Mouse (Mus musculus) MEL (cell line): ENCODE results near the gene Mmrn1. TPM values are rescaled to one million over a fixed set of nuclear protein-coding genes. Genes with fewer than 3 reads are reported as not detected.
A peak's percentile ranks its signal among the peaks of the same experiment; 100 is the strongest.

Experiments used
- DNase-seq: peaks from one replicate; pipeline ENCODE4 v3.0.0; 2011; ENCODE audit warnings: low read depth, low spot score
- H3K27ac ChIP-seq: 2 replicates; pipeline ENCODE4 v1.5.1; 2012; ENCODE audit warnings: low read depth, mild to moderate bottlenecking, control low read depth, low read length, moderate library complexity; ENCODE audit not compliant: control insufficient read depth
- H3K27me3 ChIP-seq, 2 experiments: fragments of 150-350 bp in 1 of 2; sonication (generic) in 1 of 2; 2 replicates each; pipeline ENCODE4 v1.6.1; 2012; ENCODE audit warnings: low read length in 2 of 2, mild to moderate bottlenecking in 2 of 2, improper control_type of control experiment in 1 of 2, moderate library complexity in 1 of 2; ENCODE audit not compliant: insufficient read depth in 2 of 2, control insufficient read depth in 1 of 2
- H3K36me3 ChIP-seq, 2 experiments: 2 replicates each; pipeline ENCODE4 v1.6.1; 2012 to 2014; ENCODE audit warnings: low read length in 2 of 2, improper control_type of control experiment in 1 of 2, inconsistent platforms in 1 of 2, mild to moderate bottlenecking in 1 of 2; ENCODE audit not compliant: insufficient read depth in 2 of 2, control insufficient read depth in 1 of 2
- H3K4me1 ChIP-seq, 2 experiments: fragments of 150-350 bp in 1 of 2; sonication (generic) in 1 of 2; 2 replicates each; pipeline ENCODE4 v1.6.1; 2012; ENCODE audit warnings: low read length in 2 of 2, improper control_type of control experiment in 1 of 2, mild to moderate bottlenecking in 1 of 2; ENCODE audit not compliant: insufficient read depth in 2 of 2, control insufficient read depth in 1 of 2
- H3K4me3 ChIP-seq, 2 experiments: fragments of 150-350 bp in 1 of 2; sonication (generic) in 1 of 2; 2 replicates each; pipeline ENCODE4 v1.5.1; 2012; ENCODE audit warnings: low read depth in 2 of 2, low read length in 2 of 2, mild to moderate bottlenecking in 2 of 2, moderate library complexity in 2 of 2, control low read depth in 1 of 2, improper control_type of control experiment in 1 of 2; ENCODE audit not compliant: control insufficient read depth in 1 of 2, insufficient read depth in 1 of 2
- H3K79me2 ChIP-seq: 2 replicates; pipeline ENCODE4 v1.6.1; 2012; ENCODE audit warnings: mild to moderate bottlenecking, low read length, moderate library complexity; ENCODE audit not compliant: control insufficient read depth, poor library complexity, insufficient read depth
- H3K9ac ChIP-seq: 2 replicates; pipeline ENCODE4 v1.6.1; 2012; ENCODE audit warnings: low read depth, mild to moderate bottlenecking, control low read depth, low read length, moderate library complexity; ENCODE audit not compliant: control insufficient read depth, poor library complexity, severe bottlenecking
- H3K9me3 ChIP-seq: fragments of 150-350 bp; sonication (generic); replicated peaks from 2 replicates; pipeline ENCODE4 v1.6.1; 2012; ENCODE audit warnings: mild to moderate bottlenecking, low read length, improper control_type of control experiment, moderate library complexity; ENCODE audit not compliant: insufficient read depth
- BHLHE40 ChIP-seq: IDR thresholded peaks from 2 replicates; pipeline ENCODE4 v1.6.1; 2012; ENCODE audit warnings: low read depth, mild to moderate bottlenecking, inconsistent platforms, low read length, improper control_type of control experiment, borderline replicate concordance
- CHD2 ChIP-seq: IDR thresholded peaks from 2 replicates; pipeline ENCODE4 v1.6.1; 2011; ENCODE audit warnings: low read length, improper control_type of control experiment
- CTCF ChIP-seq, 3 experiments: IDR thresholded peaks in 2 of 3; conservative IDR thresholded peaks in 1 of 3; 2 replicates each; pipeline ENCODE4 v1.5.1; 2011 to 2012; ENCODE audit warnings: low read length in 3 of 3, low read depth in 2 of 3, mild to moderate bottlenecking in 2 of 3, improper control_type of control experiment in 1 of 3, inconsistent platforms in 1 of 3, mixed read lengths in 1 of 3, moderate library complexity in 1 of 3; ENCODE audit not compliant: control insufficient read depth in 1 of 3, insufficient read depth in 1 of 3, poor library complexity in 1 of 3, severe bottlenecking in 1 of 3
- E2F4 ChIP-seq: IDR thresholded peaks from 2 replicates; pipeline ENCODE4 v1.6.1; 2011; ENCODE audit warnings: low read depth, low read length, improper control_type of control experiment, borderline replicate concordance
- ELF1 ChIP-seq: IDR thresholded peaks from 2 replicates; pipeline ENCODE4 v1.6.1; 2014; ENCODE audit warnings: low read depth, mild to moderate bottlenecking, inconsistent platforms, low read length, improper control_type of control experiment, moderate library complexity
- EP300 ChIP-seq, 2 experiments: IDR thresholded peaks; 2 replicates each; pipeline ENCODE4 v1.6.1; 2011; ENCODE audit warnings: improper control_type of control experiment in 2 of 2, low read length in 2 of 2, low read depth in 1 of 2, mild to moderate bottlenecking in 1 of 2
- HCFC1 ChIP-seq: IDR thresholded peaks from 2 replicates; pipeline ENCODE4 v1.6.1; 2012; ENCODE audit warnings: low read depth, mild to moderate bottlenecking, inconsistent platforms, low read length, improper control_type of control experiment, moderate library complexity
- MAX ChIP-seq: IDR thresholded peaks from 2 replicates; pipeline ENCODE4 v1.6.1; 2011; ENCODE audit warnings: low read length, improper control_type of control experiment
- MAZ ChIP-seq: IDR thresholded peaks from 2 replicates; pipeline ENCODE4 v1.6.1; 2012; ENCODE audit warnings: low read depth, mild to moderate bottlenecking, inconsistent platforms, low read length, improper control_type of control experiment
- MXI1 ChIP-seq: IDR thresholded peaks from 2 replicates; pipeline ENCODE4 v1.6.1; 2011; ENCODE audit warnings: mild to moderate bottlenecking, low read depth, low read length, improper control_type of control experiment
- MYC ChIP-seq: IDR thresholded peaks from 2 replicates; pipeline ENCODE4 v1.6.1; 2011; ENCODE audit warnings: low read depth, mild to moderate bottlenecking, low read length, improper control_type of control experiment, moderate library complexity
- POLR2AphosphoS5 ChIP-seq: IDR thresholded peaks from 2 replicates; pipeline ENCODE4 v1.6.1; 2012; ENCODE audit warnings: low read depth, borderline replicate concordance, mild to moderate bottlenecking, inconsistent platforms, low read length, moderate library complexity, mixed read lengths
- RAD21 ChIP-seq: IDR thresholded peaks from 2 replicates; pipeline ENCODE4 v1.6.1; 2011; ENCODE audit warnings: mild to moderate bottlenecking, low read depth, low read length, improper control_type of control experiment
- SIN3A ChIP-seq: IDR thresholded peaks from 2 replicates; pipeline ENCODE4 v1.6.1; 2012; ENCODE audit warnings: low read length, improper control_type of control experiment, inconsistent platforms
- SMC3 ChIP-seq: IDR thresholded peaks from 2 replicates; pipeline ENCODE4 v1.6.1; 2011; ENCODE audit warnings: low read depth, low read length, improper control_type of control experiment
- TAL1 ChIP-seq: IDR thresholded peaks from 2 replicates; pipeline ENCODE4 v1.6.1; 2012; ENCODE audit warnings: mild to moderate bottlenecking, inconsistent platforms, low read length, moderate library complexity, mixed read lengths
- TBP ChIP-seq: IDR thresholded peaks from 2 replicates; pipeline ENCODE4 v1.8.0; 2011; ENCODE audit warnings: low read depth, low read length, improper control_type of control experiment
- USF1 ChIP-seq: IDR thresholded peaks from 2 replicates; pipeline ENCODE4 v1.6.1; 2014; ENCODE audit warnings: low read depth, mild to moderate bottlenecking, inconsistent platforms, low read length, improper control_type of control experiment, moderate library complexity
- ZC3H11A ChIP-seq: IDR thresholded peaks from 2 replicates; pipeline ENCODE4 v1.6.1; 2012; ENCODE audit warnings: low read depth, mild to moderate bottlenecking, inconsistent platforms, low read length, improper control_type of control experiment
- ZKSCAN1 ChIP-seq: IDR thresholded peaks from 2 replicates; pipeline ENCODE4 v1.6.1; 2012; ENCODE audit warnings: low read depth, mild to moderate bottlenecking, inconsistent platforms, low read length, improper control_type of control experiment, moderate library complexity
- polyA plus RNA-seq, 2 experiments: library from polyadenylated mRNA; stranded (reverse) in 1 of 2; unstranded in 1 of 2; fragments of >175 nt in 1 of 2; fragments of >200 nt in 1 of 2; gene quantifications; 2 replicates each; pipeline versions ENCODE4 v1.2.1 to v1.2.4; 2012; ENCODE audit warnings: low replicate concordance in 2 of 2, low read depth in 1 of 2; ENCODE audit not compliant: insufficient read length in 2 of 2, insufficient read depth in 1 of 2, missing spikeins in 1 of 2
- total RNA-seq: library from RNA; depleted of rRNA; stranded (reverse); fragments of 300-350 nt; gene quantifications from 2 replicates; pipeline ENCODE4 v1.2.3, GENCODE M21; 2012

Mmrn1 gene
- total and polyA plus RNA-seq, 3 experiments: not detected

- Histone ChIP-seq H3K9ac (no peak overlapping the region), H3K79me2 (no peaks in the 10 kb centered on the region), H3K4me3 (no peak overlapping the region), H3K9me3 (no peaks in the 10 kb centered on the region), H3K27me3 (no peaks in the 10 kb centered on the region; a peak in 2 of 4 replicates), H3K27ac (no peak overlapping the region), H3K4me1 (no peaks in the 10 kb centered on the region), H3K36me3 (no peaks in the 10 kb centered on the region)
- DNase-seq: no peak
- TF ChIP-seq ZC3H11A (no peak), SMC3 (no peak), SIN3A (no peak), ZKSCAN1 (no peak), CHD2 (no peak), BHLHE40 (no peak), POLR2AphosphoS5 (no peak), MXI1 (no peak), TBP (no peak), USF1 (no peak), ELF1 (no peak), MAZ (no peak)
Measured at GRCm38 (mm10) chr6:60962668-60963067, 37.9 kb downstream of the Mmrn1 start.

GRCm38 (mm10) chr6:60963726-60964125 is 39.0 kb downstream of the Mmrn1 start:
- Histone ChIP-seq H3K4me1 (no peaks in the 10 kb centered on the region), H3K27me3 (no peaks in the 10 kb centered on the region; a peak in 2 of 4 replicates), H3K27ac (no peak overlapping the region), H3K4me3 (no peak overlapping the region), H3K36me3 (no peaks in the 10 kb centered on the region), H3K9me3 (no peaks in the 10 kb centered on the region), H3K9ac (no peak overlapping the region), H3K79me2 (no peaks in the 10 kb centered on the region)
- no peak for DNase-seq
- TF ChIP-seq E2F4: no peak
- no peak for TF ChIP-seq CHD2
- TF ChIP-seq RAD21: peak; percentile 22
- peak in 1 of 3 experiments; percentile 25; a peak in 1 of 6 replicates for TF ChIP-seq CTCF (IDR thresholded peaks at IDR 0.05 in 2 of 3, conservative IDR thresholded peaks at IDR 0.05 in 1 of 3; ENCODE audit: control insufficient read depth in 1 of 3, insufficient read depth in 1 of 3, low read depth in 2 of 3, low read length in 3 of 3, poor library complexity in 1 of 3, severe bottlenecking in 1 of 3)
- no peak for TF ChIP-seq ELF1
- TF ChIP-seq TBP: no peak
- no peak for TF ChIP-seq HCFC1
- peak; percentile 20; the same call in 1 of the 2 replicates for TF ChIP-seq SMC3
- no peak for TF ChIP-seq EP300 (IDR thresholded peaks at IDR 0.05; ENCODE audit: low read depth in 1 of 2, low read length in 2 of 2)
- TF ChIP-seq MYC: no peak
- TF ChIP-seq TAL1: no peak
- no peak for TF ChIP-seq USF1
- no peak for TF ChIP-seq MAZ
- no peak for TF ChIP-seq MAX
